Mouse (Mus musculus) heart, postnatal 0 days (tissue): Measurements from ENCODE around the gene Myo1g.

Experiments used
- CTCF ChIP-seq: IDR thresholded peaks from 2 replicates; pipeline ENCODE4 v1.5.1; 2016; ENCODE audit warnings: antibody characterized with exemption, control low read depth, low read depth
- EP300 ChIP-seq: IDR thresholded peaks from 2 replicates; pipeline ENCODE4 v1.6.1; 2016; ENCODE audit warnings: antibody characterized with exemption, low read depth

DNA sequence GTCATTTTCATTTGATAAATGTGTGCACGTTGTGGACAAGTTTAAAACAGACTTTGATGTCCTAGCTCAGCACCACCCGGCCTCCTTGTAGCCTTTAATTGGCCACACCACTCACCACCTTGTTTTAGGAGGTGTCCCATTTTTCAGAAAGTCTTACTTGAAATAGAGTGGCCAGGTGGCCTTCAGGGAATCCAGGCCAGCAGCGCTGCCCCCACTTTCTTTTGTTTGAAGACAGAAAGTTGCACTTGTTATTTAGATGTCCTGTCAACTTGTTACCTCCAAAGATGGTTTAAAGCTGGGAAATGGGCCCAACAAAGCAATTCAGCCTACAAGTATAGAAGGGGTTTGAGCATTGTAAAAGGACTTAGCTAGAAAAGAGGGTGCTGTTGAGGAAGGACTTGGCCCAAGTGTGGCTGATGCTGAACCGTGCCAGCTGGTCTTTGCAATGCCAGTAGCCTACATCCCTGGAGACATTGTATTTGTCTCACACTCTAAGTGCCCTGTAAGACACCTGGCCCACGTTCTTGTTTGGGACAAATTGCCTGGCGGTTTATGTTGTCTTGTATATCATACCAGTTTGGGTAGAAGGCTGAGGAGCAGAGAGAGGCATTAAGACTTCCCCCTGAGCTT, 27.0 kb upstream of the Myo1g start:
- TF ChIP-seq CTCF (no peak), EP300 (no peak)
